Mouse (Mus musculus): ENCODE data around the gene Grn.

- no peak for TF ChIP-seq CTCF (IDR thresholded peaks at IDR 0.05)
- TF ChIP-seq POLR2A (IDR thresholded peaks at IDR 0.05; ENCODE audit: insufficient read depth, low read depth, low read length): no peak
- no peak for TF ChIP-seq EP300 (IDR thresholded peaks at IDR 0.05; ENCODE audit: insufficient read depth, low read depth, low read length)
Observed at GRCm38 (mm10) chr11:102465713-102466436, 35.8 kb downstream of the Grn start.

Measured in heart, adult 2 months (tissue).